Mouse (Mus musculus): ENCODE data around the gene Olfr1411.

DNA sequence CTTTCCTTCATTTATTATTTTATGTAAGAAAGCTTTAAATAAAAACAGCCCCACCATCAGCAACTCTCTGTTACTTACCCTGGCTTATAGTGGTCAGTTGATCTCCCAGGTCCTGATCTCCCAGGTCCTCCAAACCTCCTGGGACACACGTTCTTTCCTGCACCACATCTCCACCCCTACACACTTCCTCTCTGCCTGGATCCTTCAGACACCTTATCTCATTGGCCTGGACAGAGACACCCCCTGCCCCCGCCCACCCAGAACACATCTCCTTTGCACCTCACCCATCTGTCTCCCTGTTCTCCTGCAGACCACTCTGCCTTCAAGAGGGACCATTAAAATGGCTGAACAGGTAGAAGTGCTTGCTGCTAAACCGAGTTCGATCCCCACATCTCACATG lies 52.8 kb downstream of the Olfr1411 start:
- no peak for TF ChIP-seq CTCF (IDR thresholded peaks at IDR 0.05; ENCODE audit: control insufficient read depth, insufficient read depth, insufficient replicate concordance, low read depth, low read length)
- TF ChIP-seq POLR2A (IDR thresholded peaks at IDR 0.05; ENCODE audit: control insufficient read depth, low read depth, low read length), result no peak

All from testis, adult 2 months (tissue).